Mouse (Mus musculus): ENCODE results near the gene Lpin2. TPM values are rescaled to one million over a fixed set of nuclear protein-coding genes. Genes with fewer than 3 reads are reported as not detected.

Gene Lpin2
- polyA plus RNA-seq, 1 experiment from 2014 or later: 93.2 TPM

Other genes with a start within 250 kb of the Lpin2 start
- 3.0 and 3.6 TPM in 2 replicates for gene Myom1, start 179.9 kb upstream of the Lpin2 start, polyA plus RNA-seq (2014; fragmentation: Nextera tagmentation; extraction: Ambion mirVana)
- gene Myl12a, start 179.7 kb upstream of the Lpin2 start, polyA plus RNA-seq (2014; fragmentation: Nextera tagmentation; extraction: Ambion mirVana): 648 and 687 TPM in 2 replicates
- gene Emilin2, start 129.4 kb downstream of the Lpin2 start, polyA plus RNA-seq (2014; fragmentation: Nextera tagmentation; extraction: Ambion mirVana): 2.0 and 2.7 TPM in 2 replicates